Mouse (Mus musculus) small intestine, adult 2 months (tissue): ENCODE measurements around the gene Gm17387. TPM values are rescaled to one million over a fixed set of nuclear protein-coding genes. Genes with fewer than 3 reads are reported as not detected.

Source experiments
- H3K27ac ChIP-seq: fragments of 200-500 bp; 2 replicates; pipeline ENCODE4 v1.5.1; 2012; ENCODE audit warnings: low read depth, low read length, control low read depth, inconsistent platforms; ENCODE audit not compliant: insufficient read depth
- H3K27me3 ChIP-seq: fragments of 200-500 bp; 2 replicates; pipeline ENCODE4 v1.6.1; 2012; ENCODE audit warnings: mild to moderate bottlenecking, moderate library complexity, low read length, inconsistent platforms; ENCODE audit not compliant: control insufficient read depth, insufficient read depth
- H3K36me3 ChIP-seq: fragments of 200-500 bp; 2 replicates; pipeline ENCODE4 v1.6.1; 2012; ENCODE audit warnings: mild to moderate bottlenecking, low read length, control low read depth, inconsistent platforms; ENCODE audit not compliant: control insufficient read depth, insufficient read depth
- H3K4me1 ChIP-seq: fragments of 200-500 bp; 2 replicates; pipeline ENCODE4 v1.6.1; 2012; ENCODE audit warnings: low read length, inconsistent platforms, mixed read lengths; ENCODE audit not compliant: control insufficient read depth, insufficient read depth, insufficient read length
- H3K4me3 ChIP-seq: fragments of 200-500 bp; 2 replicates; pipeline ENCODE4 v1.5.1; 2012; ENCODE audit warnings: low read depth, mild to moderate bottlenecking, control low read depth, inconsistent platforms, low read length, moderate library complexity
- CTCF ChIP-seq: fragments of 200-500 bp; IDR thresholded peaks from 2 replicates; pipeline ENCODE4 v1.5.1; 2012; ENCODE audit warnings: low read depth, mild to moderate bottlenecking, control low read depth, inconsistent platforms, low read length, moderate library complexity, mixed read lengths; ENCODE audit not compliant: insufficient replicate concordance, insufficient read length; ENCODE audit errors: extremely low read depth
- POLR2A ChIP-seq: fragments of 200-500 bp; IDR thresholded peaks from 2 replicates; pipeline ENCODE4 v1.6.1; 2012; ENCODE audit warnings: low read depth, mild to moderate bottlenecking, control low read depth, inconsistent platforms, low read length, moderate library complexity
- WGBS: fragments of 180-500 bp; shearing (Covaris S2); methylation state at CpG from one replicate; pipeline ENCODE4 v1.1.7; 2018; 5-methylcytosine and 5-hydroxymethylcytosine counted together
- polyA plus RNA-seq: library from polyadenylated mRNA; depleted of rRNA; stranded (reverse); fragments of >200 nt; gene quantifications from 2 replicates; pipeline ENCODE4 v1.2.3, GENCODE M21; 2012

Gene Gm17387
- polyA plus RNA-seq, 1 experiment = not detected

DNA sequence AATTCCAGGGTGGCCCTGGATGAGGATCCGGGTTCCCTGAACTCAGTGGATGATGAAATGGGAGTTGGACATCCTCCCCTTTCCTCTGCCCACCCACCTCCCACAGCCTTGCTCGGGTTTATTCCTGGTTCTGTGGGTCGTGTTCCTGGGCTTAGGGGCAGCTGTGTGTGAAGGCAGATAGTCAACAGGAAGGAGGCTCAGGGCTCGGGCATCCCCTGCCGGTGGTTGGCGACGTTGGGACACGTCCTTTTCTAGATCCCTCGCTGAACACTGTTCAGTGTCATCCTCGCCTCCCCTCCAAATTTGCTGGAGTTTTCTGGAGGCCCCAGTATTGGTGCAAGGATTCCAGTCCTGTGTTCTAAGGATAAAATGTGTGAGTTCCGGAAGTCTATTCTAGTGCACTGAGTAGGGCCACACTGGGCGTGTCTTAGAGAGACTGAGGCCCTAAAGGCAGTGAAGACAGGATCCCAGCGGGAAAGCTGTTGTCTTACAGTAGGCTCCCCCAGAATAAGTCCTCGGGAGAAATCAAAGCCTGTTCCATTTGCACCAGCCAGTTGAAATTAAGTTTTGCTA, 37.7 kb upstream of the Gm17387 start:
- Histone ChIP-seq H3K27me3 (no peaks in the 10 kb centered on the region), H3K27ac (no peak overlapping the region), H3K4me1 (peaks cover 5% of the 10 kb centered on the region), H3K4me3 (no peak overlapping the region), H3K36me3 (no peaks in the 10 kb centered on the region)
- WGBS = 90% methylated on average over 14 of the region's 14 CpGs
- TF ChIP-seq CTCF (no peak), POLR2A (no peak)

GRCm38 (mm10) chr7:140997817-140998216, 31.1 kb upstream of the Gm17387 start:
- TF ChIP-seq POLR2A = no peak
- TF ChIP-seq CTCF = no peak

GRCm38 (mm10) chr7:140998853-140999700, 29.9 kb upstream of the Gm17387 start:
- Histone ChIP-seq H3K27me3 (no peaks in the 10 kb centered on the region), H3K4me3 (no peak overlapping the region), H3K4me1 (peaks cover 6% of the 10 kb centered on the region), H3K27ac (peak overlapping the region; percentile 67), H3K36me3 (no peaks in the 10 kb centered on the region)
- TF ChIP-seq CTCF (no peak), POLR2A (no peak)
- WGBS = 46% methylated on average over 11 of the region's 11 CpGs

More at GRCm38 (mm10) chr7:140997817-140998216, 31.1 kb upstream of the Gm17387 start:
- no peaks in the 10 kb centered on the region for H3K36me3 ChIP-seq
- no peaks in the 10 kb centered on the region for H3K27me3 ChIP-seq
- H3K4me3 ChIP-seq = no peak overlapping the region
- H3K27ac ChIP-seq = no peak overlapping the region
- H3K4me1 ChIP-seq = peaks cover 6% of the 10 kb centered on the region
- 67% methylated on average over 1 of the region's 1 CpGs for WGBS

GRCm38 (mm10) chr7:141000881-141001708, 27.8 kb upstream of the Gm17387 start:
- H3K4me1 ChIP-seq = peaks cover 6% of the 10 kb centered on the region
- no peak for TF ChIP-seq POLR2A
- no peak for TF ChIP-seq CTCF
- H3K36me3 ChIP-seq = no peaks in the 10 kb centered on the region
- 91% methylated on average over 15 of the region's 15 CpGs for WGBS
- H3K27me3 ChIP-seq = no peaks in the 10 kb centered on the region
- H3K4me3 ChIP-seq = no peak overlapping the region
- H3K27ac ChIP-seq = no peak overlapping the region

GRCm38 (mm10) chr7:141003248-141004010, 25.5 kb upstream of the Gm17387 start:
- Histone ChIP-seq H3K36me3 (no peaks in the 10 kb centered on the region), H3K27me3 (no peaks in the 10 kb centered on the region), H3K4me1 (peaks cover 6% of the 10 kb centered on the region), H3K4me3 (no peak overlapping the region), H3K27ac (no peak overlapping the region)
- no peak for TF ChIP-seq CTCF
- no peak for TF ChIP-seq POLR2A
- 85% methylated on average over 5 of the region's 5 CpGs for WGBS

- Histone ChIP-seq H3K36me3 (no peaks in the 10 kb centered on the region), H3K4me1 (peaks cover 10% of the 10 kb centered on the region; the same call in 1 of the 2 replicates), H3K27ac (no peak overlapping the region), H3K4me3 (no peak overlapping the region), H3K27me3 (no peaks in the 10 kb centered on the region)
- TF ChIP-seq POLR2A (no peak), CTCF (no peak)
- 40% methylated on average over 6 of the region's 6 CpGs for WGBS
Observed at GRCm38 (mm10) chr7:141006446-141006845, 22.5 kb upstream of the Gm17387 start.
